In the genomic region with DNA sequence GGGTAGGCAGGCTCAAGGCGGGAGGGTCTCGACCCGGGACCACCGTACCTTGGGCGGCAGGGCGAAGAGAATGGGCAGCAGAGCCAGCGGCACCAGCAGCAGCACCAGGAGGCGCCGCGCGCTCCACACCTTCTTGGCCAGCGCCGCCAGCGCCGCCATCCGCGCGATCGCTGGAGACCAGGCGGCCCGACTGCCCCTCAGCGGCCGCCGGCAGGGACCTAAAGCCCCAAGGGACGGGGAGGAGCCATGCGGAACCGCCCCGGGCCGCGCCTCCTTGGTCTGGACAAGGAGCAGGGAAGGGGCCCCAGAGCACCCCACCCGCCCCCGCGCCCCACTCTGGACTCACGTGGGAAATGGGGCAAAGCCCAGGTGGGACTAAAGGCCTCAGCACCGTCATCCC, we compare ENCODE assay signal across 8 mouse cellular contexts. TPM values are rescaled to one million over a fixed set of nuclear protein-coding genes. Genes with fewer than 3 reads are reported as not detected.
DNase-seq lines count a peak whose midpoint lies in the region; ATAC-seq and TF ChIP-seq lines count a peak whose summit lies in the region.

A gene (minus strand): TSS at position 228 of the 400 bp plus-strand sequence.

- no peak for DNase-seq in left cerebral cortex, adult 2 months (ENCODE audit: extremely low spot score in 1 of 2, low spot score in 2 of 2)
- no peak for DNase-seq in left cerebral cortex, adult 9 months (ENCODE audit: low spot score in 2 of 2)
- peak; percentile 24 for DNase-seq in forebrain, embryonic 14.5 days (ENCODE audit: low spot score)
- peak; percentile 70 for DNase-seq in kidney, postnatal 10 days
- peak; percentile 9 for DNase-seq in lung, postnatal 14 days
- DNase-seq in adipocyte (ENCODE audit: low spot score): no peak
- DNase-seq in thymus, adult 18-20 months: no peak

- H3K27me3 ChIP-seq in forebrain, embryonic 14.5 days (replicated peaks; ENCODE audit: control insufficient read depth, insufficient read depth, low read length): peaks cover 6% of the 10 kb centered on the region; the same call in 1 of the 2 replicates

- H3K9me3 ChIP-seq in forebrain, embryonic 14.5 days (replicated peaks; ENCODE audit: control insufficient read depth, low read length): no peaks in the 10 kb centered on the region

- no peak; the same call in 1 of the 2 replicates for TF ChIP-seq CTCF in left cerebral cortex, adult 2 months (IDR thresholded peaks at IDR 0.05)

- peak within 1 kb of the TSS; percentile 38 for H3K4me2 ChIP-seq in forebrain, embryonic 14.5 days (ENCODE audit: low read length)

- peak within 1 kb of the TSS; percentile 37 for H3K4me3 ChIP-seq in left cerebral cortex, adult 2 months
- 0 out of 2 replicates have a peak within 1 kb of the TSS, but pooled peaks have one; percentile 8 for H3K4me3 ChIP-seq in forebrain, embryonic 14.5 days (ENCODE audit: low read depth, low read length)

- peaks cover 4% of the 10 kb centered on the region; the same call in 1 of the 2 replicates for H3K4me1 ChIP-seq in forebrain, embryonic 14.5 days (ENCODE audit: control insufficient read depth, insufficient read depth, low read length)

- ATAC-seq in forebrain, embryonic 14.5 days: no peak
- ATAC-seq in CD4-positive, CD25-positive, alpha-beta regulatory T cell, adult 4 months: no peak

- no peak within 1 kb of the TSS for H3K27ac ChIP-seq in left cerebral cortex, adult 2 months
- H3K27ac ChIP-seq in forebrain, embryonic 14.5 days (ENCODE audit: low read depth, low read length): no peak within 1 kb of the TSS

- 1% methylated on average over 30 of the region's 35 CpGs for WGBS in forebrain, embryonic 14.5 days

- intact Hi-C loops in left cerebral cortex, adult 2 months (cut with DNase I): loop anchor here (5.0 kb wide), 1 partner anchor 61 kb away; no protein-coding TSS in a partner anchor

- H3K9ac ChIP-seq in forebrain, embryonic 14.5 days (ENCODE audit: low read length): no peak within 1 kb of the TSS; the same call in 1 of the 2 replicates

- H3K36me3 ChIP-seq in forebrain, embryonic 14.5 days (ENCODE audit: control insufficient read depth, insufficient read depth, low read length): no peaks in the 10 kb centered on the region

RNA-seq across cellular contexts. Expression of the gene that starts here (rescaled TPM):
- total RNA-seq in left cerebral cortex, adult 2 months (2021): 10 to 100 TPM; 12.0 to 18.6 TPM
- 5.8 and 8.6 TPM in 2 replicates for polyA plus RNA-seq in forebrain, embryonic 14.5 days (2014; fragmentation: Nextera tagmentation; extraction: Ambion mirVana)
- polyA plus RNA-seq in CD4-positive, CD25-positive, alpha-beta regulatory T cell, adult 4 months (2017; shearing (Covaris generic)): under 1 TPM in 1 of 2 experiments, not detected in 1; 0.32 TPM

Comparison
In these comparisons a context has a peak if more than half of its experiments do, and no peak if none do; other contexts are left out.
1. DNase-seq: peak in forebrain, embryonic 14.5 days (single experiment), kidney, postnatal 10 days (single experiment) and lung, postnatal 14 days (single experiment); none in left cerebral cortex, adult 2 months (0 of 2), left cerebral cortex, adult 9 months (0 of 2), adipocyte (single experiment) and thymus, adult 18-20 months (0 of 2).